Mouse (Mus musculus) midbrain, embryonic 10.5 days (tissue): ENCODE data around the gene Gm28308. TPM values are rescaled to one million over a fixed set of nuclear protein-coding genes. Genes with fewer than 3 reads are reported as not detected.

Experiments used
- DNase-seq: peaks from one replicate; pipeline ENCODE4 v3.0.0-alpha.2; 2017; ENCODE audit warnings: low spot score
- H3K27ac ChIP-seq: fragments of 300-500 bp; sonication (generic); replicated peaks from 2 replicates; pipeline ENCODE4 v1.5.1; 2016; ENCODE audit warnings: mild to moderate bottlenecking
- H3K27me3 ChIP-seq: fragments of 300-500 bp; sonication (generic); 2 replicates; pipeline ENCODE4 v1.6.1; 2016; ENCODE audit warnings: low read depth, mild to moderate bottlenecking; ENCODE audit not compliant: poor library complexity, severe bottlenecking
- H3K36me3 ChIP-seq: fragments of 300-500 bp; sonication (generic); 2 replicates; pipeline ENCODE4 v1.6.1; 2016; ENCODE audit warnings: mild to moderate bottlenecking, moderate library complexity
- H3K4me1 ChIP-seq: fragments of 300-500 bp; sonication (generic); 2 replicates; pipeline ENCODE4 v1.6.1; 2016
- H3K4me3 ChIP-seq: fragments of 300-500 bp; sonication (generic); 2 replicates; pipeline ENCODE4 v1.5.1; 2016; ENCODE audit warnings: mild to moderate bottlenecking, moderate library complexity
- H3K9me3 ChIP-seq: fragments of 300-500 bp; sonication (generic); replicated peaks from 2 replicates; pipeline ENCODE4 v1.6.1; 2016; ENCODE audit warnings: mild to moderate bottlenecking
- WGBS: fragments of 180-500 bp; shearing (Covaris S2); methylation state at CpG from one replicate; pipeline ENCODE4 v1.1.7; 2016; 5-methylcytosine and 5-hydroxymethylcytosine counted together
- microRNA counts: library from miRNA; unstranded; fragments of <30 nt; microRNA quantifications from one replicate; lab custom pipeline; 2017
- microRNA-seq: library from miRNA; unstranded; fragments of <30 nt; microRNA quantifications from one replicate; pipeline ENCODE4, GENCODE M21; 2017
- polyA plus RNA-seq: library from polyadenylated mRNA; unstranded; fragments of >200 nt; fragmentation: Nextera tagmentation; extraction: Ambion mirVana; gene quantifications from 2 replicates; pipeline ENCODE4 v1.2.1, GENCODE M21; 2016

Gm28308 gene
- polyA plus RNA-seq, 1 experiment from 2014 or later = not detected

- Histone ChIP-seq H3K4me3 (no peak overlapping the region), H3K9me3 (no peaks in the 10 kb centered on the region), H3K27me3 (peaks cover 49% of the 10 kb centered on the region), H3K4me1 (peaks cover 14% of the 10 kb centered on the region), H3K36me3 (no peaks in the 10 kb centered on the region), H3K27ac (no peak overlapping the region)
- 92% methylated on average over 5 of the region's 5 CpGs for WGBS
- DNase-seq = no peak
Measured at GRCm38 (mm10) chr6:52139115-52139514, 74.0 kb downstream of the Gm28308 start.

- Histone ChIP-seq H3K4me3 (no peak overlapping the region), H3K4me1 (peaks cover 14% of the 10 kb centered on the region), H3K27ac (no peak overlapping the region), H3K27me3 (peaks cover 48% of the 10 kb centered on the region), H3K9me3 (no peaks in the 10 kb centered on the region), H3K36me3 (no peaks in the 10 kb centered on the region)
- DNase-seq = no peak
- 83% methylated on average over 10 of the region's 10 CpGs for WGBS
Measured at GRCm38 (mm10) chr6:52138576-52138975, 74.6 kb downstream of the Gm28308 start.

- no peak overlapping the region for H3K27ac ChIP-seq
- H3K27me3 ChIP-seq = peaks cover 44% of the 10 kb centered on the region
- no peaks in the 10 kb centered on the region for H3K9me3 ChIP-seq
- no peaks in the 10 kb centered on the region for H3K36me3 ChIP-seq
- peaks cover 14% of the 10 kb centered on the region for H3K4me1 ChIP-seq
- H3K4me3 ChIP-seq = no peak overlapping the region
- DNase-seq = no peak
- WGBS = 70% methylated on average over 9 of the region's 9 CpGs
Measured at GRCm38 (mm10) chr6:52137841-52138535, 75.2 kb downstream of the Gm28308 start.

GRCm38 (mm10) chr6:52123673-52124072, 89.5 kb downstream of the Gm28308 start:
- Histone ChIP-seq H3K9me3 (no peaks in the 10 kb centered on the region; the same call in 1 of the 2 replicates), H3K27ac (no peak overlapping the region), H3K4me3 (no peak overlapping the region), H3K4me1 (peaks cover 11% of the 10 kb centered on the region), H3K27me3 (peaks cover 9% of the 10 kb centered on the region), H3K36me3 (no peaks in the 10 kb centered on the region)
- 81% methylated on average over 4 of the region's 4 CpGs for WGBS
- DNase-seq = peak; percentile 6

- no peak overlapping the region for H3K27ac ChIP-seq
- no peak overlapping the region for H3K4me3 ChIP-seq
- no peaks in the 10 kb centered on the region for H3K9me3 ChIP-seq
- 75% methylated on average over 3 of the region's 3 CpGs for WGBS
- H3K27me3 ChIP-seq = peaks cover 16% of the 10 kb centered on the region
- H3K4me1 ChIP-seq = peaks cover 22% of the 10 kb centered on the region
- no peaks in the 10 kb centered on the region for H3K36me3 ChIP-seq
- DNase-seq = peak; percentile 9
Measured at GRCm38 (mm10) chr6:52121173-52121572, 92.0 kb downstream of the Gm28308 start.

GRCm38 (mm10) chr6:52118903-52119635, 94.1 kb downstream of the Gm28308 start:
- peak overlapping the region; percentile 23; the same call in 1 of the 2 replicates for H3K27ac ChIP-seq
- H3K4me3 ChIP-seq = no peak overlapping the region
- 46% methylated on average over 6 of the region's 6 CpGs for WGBS
- H3K36me3 ChIP-seq = no peaks in the 10 kb centered on the region
- H3K27me3 ChIP-seq = peaks cover 26% of the 10 kb centered on the region
- DNase-seq = peak; percentile 11
- H3K9me3 ChIP-seq = no peaks in the 10 kb centered on the region
- peaks cover 29% of the 10 kb centered on the region for H3K4me1 ChIP-seq

- no peaks in the 10 kb centered on the region for H3K9me3 ChIP-seq
- no peak for DNase-seq
- no peak overlapping the region for H3K4me3 ChIP-seq
- WGBS = 26% methylated on average over 5 of the region's 5 CpGs
- H3K4me1 ChIP-seq = peaks cover 29% of the 10 kb centered on the region
- H3K27me3 ChIP-seq = peaks cover 16% of the 10 kb centered on the region; the same call in 1 of the 2 replicates
- H3K27ac ChIP-seq = no peak overlapping the region
- H3K36me3 ChIP-seq = no peaks in the 10 kb centered on the region
Measured at GRCm38 (mm10) chr6:52115899-52116298, 97.2 kb downstream of the Gm28308 start.

MicroRNA genes within 50 kb of the gene (microRNA counts, 519-probe panel; counts per million panel counts)
- not detected for microRNA mmu-miR-196b (lab: Ali Mortazavi, UCI)

Small RNA genes within 50 kb of the gene (microRNA-seq; reads per million reads assigned to microRNA genes)
- 77.8 reads per million, percentile 47 among the genes with 10 or more reads in this experiment for gene Mir196b

Other genes with a start within 250 kb of the Gm28308 start
- gene Skap2, start 200.8 kb downstream of the Gm28308 start, polyA plus RNA-seq = 8.6 and 10.2 TPM in 2 replicates
- gene Hoxa1, start 55.0 kb downstream of the Gm28308 start, polyA plus RNA-seq = 0.32 and 0.47 TPM in 2 replicates
- 0.26 and 1.9 TPM in 2 replicates for gene Hoxa2, start 48.5 kb downstream of the Gm28308 start, polyA plus RNA-seq
- not detected in 2 replicates for gene 5730596B20Rik, start 35.8 kb downstream of the Gm28308 start, polyA plus RNA-seq
- gene Hoxa4, start 21.6 kb downstream of the Gm28308 start, polyA plus RNA-seq = not detected in 2 replicates
- not detected in 2 replicates for gene Hoxa5, start 8.8 kb downstream of the Gm28308 start, polyA plus RNA-seq
- not detected in 2 replicates for gene Hoxa6, start 4.6 kb downstream of the Gm28308 start, polyA plus RNA-seq
- gene Hoxa3, start within 50 bp of the Gm28308 start, polyA plus RNA-seq = not detected in 2 replicates
- not detected in 2 replicates for gene Hoxa7, start 8.5 kb upstream of the Gm28308 start, polyA plus RNA-seq
- gene Hoxa9, start 17.8 kb upstream of the Gm28308 start, polyA plus RNA-seq = not detected in 2 replicates
- 0.06 TPM in 1 of 2 replicates, not detected in the other for gene Hoxa10, start 27.5 kb upstream of the Gm28308 start, polyA plus RNA-seq
- gene Hoxa11, start 32.5 kb upstream of the Gm28308 start, polyA plus RNA-seq = not detected in 2 replicates
- not detected in 2 replicates for gene Hoxa13, start 47.5 kb upstream of the Gm28308 start, polyA plus RNA-seq
- 0.15 and 0.29 TPM in 2 replicates for gene Evx1, start 100.2 kb upstream of the Gm28308 start, polyA plus RNA-seq